ENCODE assay signal across 9 mouse cellular contexts in genomic region chr1:191470190-191470985, GRCm38 (mm10).
DNase-seq lines count a peak whose midpoint lies in the region; ATAC-seq lines count a peak whose summit lies in the region.
"Had no signal": no experiment of that assay in that cellular context is flagged by ENCODE, and none has a peak within 500 bp of the region (broad histone marks: within the 10 kb centered on the region; RNA-seq: fewer than 3 reads in every experiment).

No protein-coding gene starts in this region.

- no peaks in the 10 kb centered on the region for H3K27me3 ChIP-seq in midbrain, embryonic 10.5 days (ENCODE audit: low read depth, poor library complexity, severe bottlenecking)
- H3K27me3 ChIP-seq in midbrain, embryonic 11.5 days (ENCODE audit: control insufficient read depth, insufficient read depth, low read length), result no peaks in the 10 kb centered on the region
- H3K27me3 ChIP-seq in intestine, embryonic 16.5 days (replicated peaks; ENCODE audit: control insufficient read depth, insufficient read depth, low read length), result no peaks in the 10 kb centered on the region
- no peaks in the 10 kb centered on the region for H3K27me3 ChIP-seq in liver, embryonic 16.5 days (ENCODE audit: control insufficient read depth, insufficient read depth, low read depth, low read length)
- no peaks in the 10 kb centered on the region for H3K27me3 ChIP-seq in stomach, embryonic 15.5 days (replicated peaks)

- no peak overlapping the region for H3K9ac ChIP-seq in midbrain, embryonic 11.5 days (ENCODE audit: low read length)
- peak overlapping the region; percentile 31; the same call in 1 of the 2 replicates for H3K9ac ChIP-seq in intestine, embryonic 16.5 days (ENCODE audit: low read depth, low read length)
- no peak overlapping the region for H3K9ac ChIP-seq in liver, embryonic 16.5 days (ENCODE audit: low read depth, low read length)
- no peak overlapping the region for H3K9ac ChIP-seq in stomach, embryonic 15.5 days

- no peak for ATAC-seq in midbrain, embryonic 11.5 days (ENCODE audit: low FRiP score)
- peak; percentile 80 for ATAC-seq in intestine, embryonic 16.5 days
- peak; percentile 40; the same call in 1 of the 2 replicates for ATAC-seq in liver, embryonic 16.5 days (ENCODE audit: low read depth)
- peak; percentile 73 for ATAC-seq in stomach, embryonic 15.5 days (ENCODE audit: insufficient read depth, low FRiP score, low read depth)
- ATAC-seq in megakaryocyte-erythroid progenitor cell, adult 5-6 weeks (replicated peaks; ENCODE audit: low FRiP score, low TSS enrichment, poor library complexity, severe bottlenecking), result no peak; the same call in 1 of the 2 replicates

- no peak overlapping the region for H3K4me2 ChIP-seq in midbrain, embryonic 11.5 days
- H3K4me2 ChIP-seq in intestine, embryonic 16.5 days (ENCODE audit: low read depth, low read length), result peak overlapping the region; percentile 11; the same call in 1 of the 2 replicates
- H3K4me2 ChIP-seq in liver, embryonic 16.5 days (ENCODE audit: low read depth, low read length), result no peak overlapping the region
- 0 out of 2 replicates have a peak overlapping the region, but pooled peaks have one; percentile 12 for H3K4me2 ChIP-seq in stomach, embryonic 15.5 days

- peak overlapping the region; percentile 24 for H3K27ac ChIP-seq in midbrain, embryonic 10.5 days (replicated peaks)
- H3K27ac ChIP-seq in midbrain, embryonic 11.5 days (ENCODE audit: low read depth, low read length), result no peak overlapping the region
- H3K27ac ChIP-seq in intestine, embryonic 16.5 days (ENCODE audit: low read length), result peak overlapping the region; percentile 74
- peak overlapping the region; percentile 12; the same call in 1 of the 2 replicates for H3K27ac ChIP-seq in liver, embryonic 16.5 days (ENCODE audit: low read length)
- peak overlapping the region; percentile 76 for H3K27ac ChIP-seq in stomach, embryonic 15.5 days
- H3K27ac ChIP-seq: macrophage had no signal

- H3K36me3 ChIP-seq in midbrain, embryonic 10.5 days, result no peaks in the 10 kb centered on the region
- H3K36me3 ChIP-seq in midbrain, embryonic 11.5 days (ENCODE audit: control insufficient read depth, insufficient read depth, low read length), result no peaks in the 10 kb centered on the region
- no peaks in the 10 kb centered on the region for H3K36me3 ChIP-seq in intestine, embryonic 16.5 days (ENCODE audit: control insufficient read depth, insufficient read depth, low read length)
- no peaks in the 10 kb centered on the region for H3K36me3 ChIP-seq in liver, embryonic 16.5 days (ENCODE audit: control insufficient read depth, insufficient read depth)
- H3K36me3 ChIP-seq in stomach, embryonic 15.5 days, result no peaks in the 10 kb centered on the region

- peaks cover 24% of the 10 kb centered on the region for H3K4me1 ChIP-seq in midbrain, embryonic 10.5 days
- H3K4me1 ChIP-seq in midbrain, embryonic 11.5 days (ENCODE audit: control insufficient read depth, insufficient read depth, low read length), result peaks cover 4% of the 10 kb centered on the region; the same call in 1 of the 2 replicates
- peaks cover 13% of the 10 kb centered on the region for H3K4me1 ChIP-seq in intestine, embryonic 16.5 days (ENCODE audit: control insufficient read depth, insufficient read depth, low read length)
- H3K4me1 ChIP-seq in liver, embryonic 16.5 days (ENCODE audit: control insufficient read depth, low read depth, low read length), result peaks cover 5% of the 10 kb centered on the region
- 0 out of 2 replicates have a peak, but pooled peaks cover 6% of the 10 kb centered on the region for H3K4me1 ChIP-seq in stomach, embryonic 15.5 days

- no peak overlapping the region for H3K4me3 ChIP-seq in midbrain, embryonic 10.5 days
- no peak overlapping the region for H3K4me3 ChIP-seq in midbrain, embryonic 11.5 days (ENCODE audit: low read depth, low read length)
- H3K4me3 ChIP-seq in intestine, embryonic 16.5 days (ENCODE audit: low read length), result no peak overlapping the region
- H3K4me3 ChIP-seq in liver, embryonic 16.5 days (ENCODE audit: low read depth, low read length), result no peak overlapping the region
- no peak overlapping the region for H3K4me3 ChIP-seq in stomach, embryonic 15.5 days (replicated peaks)

- no peaks in the 10 kb centered on the region for H3K9me3 ChIP-seq in midbrain, embryonic 10.5 days (replicated peaks)
- no peaks in the 10 kb centered on the region for H3K9me3 ChIP-seq in midbrain, embryonic 11.5 days (ENCODE audit: control insufficient read depth, low read length)
- H3K9me3 ChIP-seq in intestine, embryonic 16.5 days (ENCODE audit: control insufficient read depth, low read length), result no peaks in the 10 kb centered on the region; the same call in 1 of the 2 replicates
- H3K9me3 ChIP-seq in liver, embryonic 16.5 days (replicated peaks; ENCODE audit: control insufficient read depth, low read length), result no peaks in the 10 kb centered on the region
- H3K9me3 ChIP-seq in stomach, embryonic 15.5 days, result no peaks in the 10 kb centered on the region

- WGBS in midbrain, embryonic 10.5 days, result 38% methylated on average over 13 of the region's 13 CpGs
- 39% methylated on average over 13 of the region's 13 CpGs for WGBS in midbrain, embryonic 11.5 days
- 13% methylated on average over 13 of the region's 13 CpGs for WGBS in intestine, embryonic 16.5 days
- 19% methylated on average over 13 of the region's 13 CpGs for WGBS in liver, embryonic 16.5 days (ENCODE audit: insufficient replicate concordance)
- 19% methylated on average over 13 of the region's 13 CpGs for WGBS in stomach, embryonic 15.5 days

- no peak for DNase-seq in midbrain, embryonic 10.5 days (ENCODE audit: low spot score)
- no peak for DNase-seq in midbrain, embryonic 11.5 days (ENCODE audit: low spot score, missing footprints)
- peak; percentile 41 to 58 for DNase-seq in frontal cortex, postnatal 10 days (ENCODE audit: low spot score in 2 of 2)
- no peak for DNase-seq in ovary, postnatal 36 days (ENCODE audit: low spot score)

Comparison
In these comparisons a context has a peak if more than half of its experiments do, and no peak if none do; other contexts are left out.
1. DNase-seq: peak in frontal cortex, postnatal 10 days (2 of 2); none in midbrain, embryonic 10.5 days (single experiment), midbrain, embryonic 11.5 days (single experiment) and ovary, postnatal 36 days (single experiment).
2. ATAC-seq: peak in intestine, embryonic 16.5 days (single experiment), liver, embryonic 16.5 days (single experiment) and stomach, embryonic 15.5 days (single experiment); none in midbrain, embryonic 11.5 days (single experiment) and megakaryocyte-erythroid progenitor cell, adult 5-6 weeks (single experiment).
3. H3K4me2 ChIP-seq: peak in intestine, embryonic 16.5 days (single experiment) and stomach, embryonic 15.5 days (single experiment); none in midbrain, embryonic 11.5 days (single experiment) and liver, embryonic 16.5 days (single experiment).